Mouse (Mus musculus): ENCODE results near the gene Serpinf1.

The Serpinf1 gene

DNA sequence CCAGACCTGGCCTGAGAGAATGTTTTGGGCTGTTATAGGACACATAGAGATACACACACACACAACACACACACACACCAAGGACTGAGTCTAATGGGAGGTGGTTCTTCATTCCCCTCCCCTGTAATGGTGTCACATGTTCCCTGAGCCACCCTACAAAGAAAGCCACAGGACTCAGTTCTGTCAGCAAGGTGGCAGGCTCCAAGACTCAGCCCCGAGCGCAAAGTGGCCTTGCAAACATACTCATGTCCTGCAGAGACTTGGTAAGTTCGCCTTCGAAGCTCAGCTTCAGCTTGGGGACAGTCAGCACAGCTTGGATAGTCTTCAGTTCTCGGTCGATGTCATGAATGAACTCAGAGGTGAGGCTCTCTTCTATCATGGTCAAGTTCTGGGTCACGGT, 11.9 kb downstream of the Serpinf1 start:
- no peaks in the 10 kb centered on the region for H3K27me3 ChIP-seq (ENCODE audit: insufficient read depth, low read length)
- H3K4me3 ChIP-seq (replicated peaks; ENCODE audit: low read length), result no peak overlapping the region
- no peak for TF ChIP-seq POU5F1 (IDR thresholded peaks at IDR 0.05; ENCODE audit: borderline replicate concordance, low read length)
- no peak for TF ChIP-seq CTCF (conservative IDR thresholded peaks at IDR 0.05; ENCODE audit: low read length)
- H3K4me1 ChIP-seq (replicated peaks; ENCODE audit: low read depth, low read length), result peaks cover 7% of the 10 kb centered on the region
- peaks cover 8% of the 10 kb centered on the region for H3K36me3 ChIP-seq (ENCODE audit: insufficient read depth, low read length)
- no peaks in the 10 kb centered on the region for H3K9me3 ChIP-seq (ENCODE audit: low read length)

DNA sequence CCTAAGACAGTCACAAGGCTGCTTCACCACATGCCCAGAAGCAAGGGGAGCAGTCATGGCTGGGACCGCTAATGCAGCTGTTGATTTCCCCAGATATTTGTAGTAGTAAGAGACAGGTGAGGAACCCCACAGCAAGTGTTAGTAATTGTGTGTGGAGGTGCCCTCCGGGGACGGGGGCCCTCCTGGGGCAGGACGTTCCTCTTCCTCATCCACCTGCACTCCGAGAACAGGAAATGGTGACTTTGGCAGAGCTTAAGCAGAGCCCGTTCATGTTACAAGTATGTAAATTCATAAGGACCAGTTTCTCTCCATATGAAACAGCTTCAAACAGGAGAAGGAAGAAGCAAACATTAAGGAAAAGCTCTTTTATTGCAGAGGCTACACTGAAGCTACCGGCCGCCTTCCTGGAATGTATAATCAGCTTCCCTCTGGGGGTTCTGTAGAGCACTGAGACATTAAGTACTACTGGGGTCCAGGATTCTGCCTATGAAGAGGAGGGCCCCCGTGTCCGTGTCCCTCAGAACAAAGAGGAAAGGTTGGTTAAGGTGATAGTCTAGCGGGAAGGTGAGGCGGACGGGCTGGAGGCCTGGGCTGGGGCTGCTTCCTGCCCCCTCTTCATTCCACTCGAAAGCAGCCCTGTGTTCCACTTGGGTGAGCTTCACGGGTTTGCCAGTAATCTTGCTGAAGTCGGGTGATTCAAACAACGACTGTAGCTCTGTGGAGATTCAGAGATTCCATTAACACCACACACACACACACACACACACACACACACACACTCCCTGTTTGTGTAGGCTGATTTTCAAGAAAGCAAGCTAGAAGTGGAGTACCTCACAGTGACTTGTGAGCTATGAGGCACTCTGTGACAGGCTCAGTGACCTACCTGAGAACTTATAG, 12.6 kb downstream of the Serpinf1 start:
- H3K27me3 ChIP-seq (ENCODE audit: insufficient read depth, low read length), result no peaks in the 10 kb centered on the region
- no peaks in the 10 kb centered on the region for H3K4me1 ChIP-seq (replicated peaks; ENCODE audit: low read depth, low read length)
- H3K9me3 ChIP-seq (ENCODE audit: low read length), result no peaks in the 10 kb centered on the region
- no peak overlapping the region for H3K4me3 ChIP-seq (replicated peaks; ENCODE audit: low read length)
- TF ChIP-seq CTCF (conservative IDR thresholded peaks at IDR 0.05; ENCODE audit: low read length), result no peak
- TF ChIP-seq NANOG (IDR thresholded peaks at IDR 0.05; ENCODE audit: borderline replicate concordance, low read length), result no peak
- TF ChIP-seq POU5F1 (IDR thresholded peaks at IDR 0.05; ENCODE audit: borderline replicate concordance, low read length), result no peak
- H3K36me3 ChIP-seq (ENCODE audit: insufficient read depth, low read length), result peaks cover 11% of the 10 kb centered on the region

DNA sequence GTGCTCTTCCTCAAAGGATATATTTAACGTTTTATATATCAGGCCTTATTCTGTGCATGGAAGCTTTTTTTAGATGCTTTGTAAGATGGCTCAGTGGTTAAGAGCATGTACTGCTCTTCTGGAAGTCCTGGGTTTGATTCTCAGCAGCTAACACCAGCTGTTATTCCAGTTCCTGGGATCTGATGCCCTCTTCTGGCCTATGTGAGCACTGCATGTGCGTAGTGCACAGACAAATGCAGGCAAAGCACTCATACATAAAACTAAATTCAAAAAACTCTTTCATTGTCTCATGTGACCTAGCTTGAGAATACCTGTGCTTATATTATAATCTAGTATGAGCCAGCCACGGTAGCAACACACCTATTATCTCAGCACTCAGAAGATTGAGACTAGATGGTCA, 15.6 kb downstream of the Serpinf1 start:
- Histone ChIP-seq H3K4me3 (replicated peaks; ENCODE audit: low read length) (no peak overlapping the region), H3K9me3 (ENCODE audit: low read length) (no peaks in the 10 kb centered on the region), H3K36me3 (ENCODE audit: insufficient read depth, low read length) (peaks cover 42% of the 10 kb centered on the region), H3K27me3 (ENCODE audit: insufficient read depth, low read length) (no peaks in the 10 kb centered on the region), H3K4me1 (replicated peaks; ENCODE audit: low read depth, low read length) (no peaks in the 10 kb centered on the region)
- TF ChIP-seq NANOG (IDR thresholded peaks at IDR 0.05; ENCODE audit: borderline replicate concordance, low read length) (no peak), CTCF (conservative IDR thresholded peaks at IDR 0.05; ENCODE audit: low read length) (peak; percentile 95)

DNA sequence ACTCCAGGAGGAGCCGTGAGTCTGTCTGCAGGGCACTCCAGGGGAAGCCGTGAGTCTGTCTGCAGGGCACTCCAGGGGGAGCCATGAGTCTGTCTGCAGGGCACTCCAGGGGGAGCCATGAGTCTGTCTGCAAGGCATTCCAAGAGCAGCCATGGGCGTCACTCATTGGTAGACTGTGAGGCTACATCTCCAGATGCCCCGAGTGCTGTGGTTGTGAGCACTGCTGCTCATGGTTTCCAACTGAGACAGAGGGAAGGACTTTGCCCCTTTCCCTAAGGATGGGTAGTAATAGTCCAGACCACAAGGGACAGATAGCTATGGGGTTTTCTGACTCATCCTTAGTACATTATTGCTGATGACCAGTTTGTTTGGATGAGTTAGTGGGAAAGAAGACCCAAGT, 16.4 kb downstream of the Serpinf1 start:
- no peak for TF ChIP-seq NANOG (IDR thresholded peaks at IDR 0.05; ENCODE audit: borderline replicate concordance, low read length)
- no peak for TF ChIP-seq POU5F1 (IDR thresholded peaks at IDR 0.05; ENCODE audit: borderline replicate concordance, low read length)

DNA sequence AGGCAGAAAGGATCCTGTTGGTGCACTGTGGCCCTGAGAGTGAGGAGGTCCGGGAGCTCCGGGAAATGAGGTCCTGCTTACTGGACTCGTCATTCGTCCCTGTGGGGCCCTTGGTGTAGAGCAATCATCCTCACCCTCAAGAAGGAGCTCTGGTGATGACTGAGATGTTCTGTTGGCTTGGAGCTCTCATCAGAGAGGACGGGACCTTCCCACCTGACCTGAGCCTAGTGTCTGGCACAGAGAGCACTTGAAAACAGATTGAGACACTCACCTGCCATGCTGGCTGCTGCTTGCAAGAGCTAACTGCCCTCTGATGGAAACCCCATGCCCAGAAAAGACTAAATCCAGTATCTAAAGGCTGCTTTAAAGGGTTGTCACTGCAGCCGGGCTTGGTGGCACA, 17.7 kb downstream of the Serpinf1 start:
- H3K9me3 ChIP-seq (ENCODE audit: low read length), result no peaks in the 10 kb centered on the region
- H3K4me3 ChIP-seq (replicated peaks; ENCODE audit: low read length), result no peak overlapping the region
- TF ChIP-seq NANOG (IDR thresholded peaks at IDR 0.05; ENCODE audit: borderline replicate concordance, low read length) (no peak), POU5F1 (IDR thresholded peaks at IDR 0.05; ENCODE audit: borderline replicate concordance, low read length) (no peak), CTCF (conservative IDR thresholded peaks at IDR 0.05; ENCODE audit: low read length) (no peak)
- peaks cover 10% of the 10 kb centered on the region for H3K4me1 ChIP-seq (replicated peaks; ENCODE audit: low read depth, low read length)
- H3K27me3 ChIP-seq (ENCODE audit: insufficient read depth, low read length), result no peaks in the 10 kb centered on the region
- peaks cover 55% of the 10 kb centered on the region for H3K36me3 ChIP-seq (ENCODE audit: insufficient read depth, low read length)

More for the DNA sequence above, 16.4 kb downstream of the Serpinf1 start:
- H3K4me3 ChIP-seq (replicated peaks; ENCODE audit: low read length), result no peak overlapping the region
- H3K4me1 ChIP-seq (replicated peaks; ENCODE audit: low read depth, low read length), result no peaks in the 10 kb centered on the region
- peaks cover 49% of the 10 kb centered on the region for H3K36me3 ChIP-seq (ENCODE audit: insufficient read depth, low read length)
- H3K9me3 ChIP-seq (ENCODE audit: low read length), result no peaks in the 10 kb centered on the region
- H3K27me3 ChIP-seq (ENCODE audit: insufficient read depth, low read length), result no peaks in the 10 kb centered on the region

DNA sequence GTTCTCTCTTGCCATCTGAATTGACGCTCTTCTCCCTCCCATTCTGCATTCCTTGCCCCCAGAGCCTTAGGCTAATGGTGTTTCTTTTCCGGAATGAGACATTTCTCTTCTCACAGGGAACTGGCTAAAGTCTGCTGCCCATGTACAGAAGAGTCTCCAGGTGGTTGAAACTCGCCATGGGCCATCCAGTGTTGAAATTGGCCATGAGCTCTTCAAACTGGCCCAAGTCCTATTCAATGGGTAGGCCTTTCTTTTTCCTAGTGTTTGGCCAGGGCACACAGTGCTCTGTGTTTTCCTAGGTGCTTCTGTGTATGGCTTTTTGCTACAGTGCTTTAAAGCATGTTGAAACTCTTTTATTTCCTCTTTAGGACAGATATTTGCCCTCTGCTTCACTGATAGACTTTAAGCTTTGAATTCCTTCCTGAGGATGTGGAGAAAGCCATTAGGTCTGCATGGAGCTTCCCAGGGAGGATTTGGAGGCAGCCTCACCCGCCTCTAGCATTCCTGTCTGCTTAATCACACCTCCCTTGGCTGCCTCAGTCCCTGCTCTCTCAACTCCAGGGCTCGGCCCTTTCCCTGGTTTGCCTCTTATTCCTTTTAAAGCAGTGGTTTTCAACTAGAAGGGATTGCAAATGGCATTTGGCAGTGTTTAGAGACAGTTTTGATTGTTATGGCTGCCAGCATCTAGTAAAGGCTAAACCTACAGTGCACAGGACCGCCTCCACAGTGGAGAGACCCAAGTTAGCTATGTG, 19.0 kb downstream of the Serpinf1 start:
- Histone ChIP-seq H3K27me3 (ENCODE audit: insufficient read depth, low read length) (no peaks in the 10 kb centered on the region), H3K4me3 (replicated peaks; ENCODE audit: low read length) (no peak overlapping the region), H3K36me3 (ENCODE audit: insufficient read depth, low read length) (peaks cover 55% of the 10 kb centered on the region), H3K9me3 (ENCODE audit: low read length) (no peaks in the 10 kb centered on the region), H3K4me1 (replicated peaks; ENCODE audit: low read depth, low read length) (peaks cover 20% of the 10 kb centered on the region)
- no peak for TF ChIP-seq CTCF (conservative IDR thresholded peaks at IDR 0.05; ENCODE audit: low read length)
- TF ChIP-seq NANOG (IDR thresholded peaks at IDR 0.05; ENCODE audit: borderline replicate concordance, low read length), result no peak
- TF ChIP-seq POU5F1 (IDR thresholded peaks at IDR 0.05; ENCODE audit: borderline replicate concordance, low read length), result no peak

DNA sequence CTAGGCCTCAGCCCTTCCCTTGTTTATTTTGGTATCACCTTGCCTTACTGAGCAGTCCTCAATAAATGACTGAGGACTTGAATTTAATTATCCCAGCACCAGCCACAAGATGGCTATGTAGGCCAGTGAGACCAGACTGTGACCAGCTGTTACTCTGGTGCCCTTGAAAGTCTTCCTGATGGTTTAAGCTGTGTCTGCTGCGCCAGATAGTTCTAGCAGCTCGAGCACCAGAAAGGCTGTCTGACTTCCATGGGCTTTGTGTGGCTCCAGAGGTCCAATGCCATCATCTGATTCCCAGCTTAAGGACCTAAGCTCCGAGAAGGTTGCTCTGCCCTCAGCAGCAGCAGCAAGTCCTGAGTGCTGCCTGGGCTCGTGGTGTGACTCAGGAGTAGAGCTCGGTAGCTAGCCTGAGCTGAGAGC, 20.2 kb downstream of the Serpinf1 start:
- Histone ChIP-seq H3K9me3 (ENCODE audit: low read length) (no peaks in the 10 kb centered on the region), H3K27me3 (ENCODE audit: insufficient read depth, low read length) (no peaks in the 10 kb centered on the region), H3K4me1 (replicated peaks; ENCODE audit: low read depth, low read length) (peaks cover 20% of the 10 kb centered on the region), H3K4me3 (replicated peaks; ENCODE audit: low read length) (no peak overlapping the region), H3K36me3 (ENCODE audit: insufficient read depth, low read length) (peaks cover 59% of the 10 kb centered on the region)
- 0 out of 2 replicates have a peak, but pooled peaks have one; percentile 13 for TF ChIP-seq CTCF (conservative IDR thresholded peaks at IDR 0.05; ENCODE audit: low read length)
- no peak for TF ChIP-seq POU5F1 (IDR thresholded peaks at IDR 0.05; ENCODE audit: borderline replicate concordance, low read length)
- no peak for TF ChIP-seq NANOG (IDR thresholded peaks at IDR 0.05; ENCODE audit: borderline replicate concordance, low read length)

DNA sequence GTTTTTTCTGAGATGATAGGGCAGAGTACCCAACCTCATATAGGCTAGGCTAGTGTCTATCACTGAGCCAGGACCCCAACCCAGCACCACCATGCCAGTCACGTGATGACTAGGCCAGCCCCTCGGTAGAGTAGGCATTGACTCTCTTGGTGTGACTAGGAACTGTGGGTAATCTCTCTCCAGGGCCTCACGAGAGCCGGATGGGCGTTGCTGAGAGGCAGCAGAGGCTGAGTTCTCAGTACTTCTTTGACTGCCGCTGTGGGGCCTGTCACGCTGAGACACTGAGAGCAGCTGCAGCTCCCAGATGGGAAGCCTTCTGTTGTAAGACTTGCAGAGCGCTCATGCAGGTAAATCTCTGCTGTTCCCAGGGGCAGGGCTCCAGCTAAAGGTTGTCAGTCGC, 22.4 kb downstream of the Serpinf1 start:
- H3K4me1 ChIP-seq (replicated peaks; ENCODE audit: low read depth, low read length), result peaks cover 20% of the 10 kb centered on the region
- H3K36me3 ChIP-seq (ENCODE audit: insufficient read depth, low read length), result peaks cover 49% of the 10 kb centered on the region
- peak overlapping the region; percentile 71 for H3K4me3 ChIP-seq (replicated peaks; ENCODE audit: low read length)
- H3K27me3 ChIP-seq (ENCODE audit: insufficient read depth, low read length), result no peaks in the 10 kb centered on the region
- no peak for TF ChIP-seq NANOG (IDR thresholded peaks at IDR 0.05; ENCODE audit: borderline replicate concordance, low read length)
- TF ChIP-seq CTCF (conservative IDR thresholded peaks at IDR 0.05; ENCODE audit: low read length), result no peak
- no peak for TF ChIP-seq POU5F1 (IDR thresholded peaks at IDR 0.05; ENCODE audit: borderline replicate concordance, low read length)
- no peaks in the 10 kb centered on the region for H3K9me3 ChIP-seq (ENCODE audit: low read length)
